Mouse (Mus musculus) megakaryocyte, embryonic 14.5 days (primary cell): ENCODE data around the gene Efna3.

ENCODE experiments used
- FLI1 ChIP-seq: IDR thresholded peaks from 2 replicates; pipeline ENCODE4 v1.6.1; 2012; ENCODE audit warnings: low read length, inconsistent platforms, mixed read lengths
- GATA1 ChIP-seq: IDR thresholded peaks from 3 replicates; pipeline ENCODE4 v1.6.1; 2012; ENCODE audit warnings: mixed read lengths, low read length, inconsistent platforms, borderline replicate concordance

DNA sequence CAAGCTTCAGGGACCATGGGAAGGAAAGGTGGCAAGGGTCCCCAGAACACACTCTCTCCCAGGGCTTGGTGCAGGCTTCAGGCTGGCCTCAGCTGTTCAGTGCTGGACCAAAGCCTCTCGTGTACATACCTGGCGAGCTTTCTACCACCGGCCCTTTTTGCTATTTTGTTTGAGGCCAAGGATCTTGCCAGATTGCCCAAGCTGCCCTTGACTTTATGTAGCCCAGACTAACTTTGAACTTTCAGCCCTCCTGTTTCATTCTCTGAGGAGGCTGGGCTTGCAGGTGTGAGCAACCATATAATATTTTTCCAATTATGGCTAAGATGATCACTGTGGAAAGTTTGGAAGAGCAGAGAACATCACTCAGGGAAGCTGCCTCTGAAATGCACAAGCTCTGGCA lies 38.5 kb downstream of the Efna3 start:
- TF ChIP-seq GATA1 (no peak), FLI1 (no peak)
